10 mouse cellular contexts compared by ENCODE assay signal in genomic region chr12:30578019-30578418, GRCm38 (mm10). TPM values are rescaled to one million over a fixed set of nuclear protein-coding genes. Genes with fewer than 3 reads are reported as not detected.
DNase-seq lines count a peak whose midpoint lies in the region; ATAC-seq lines count a peak whose summit lies in the region.
"Had no signal": no experiment of that assay in that cellular context is flagged by ENCODE, and none has a peak within 500 bp of the region (broad histone marks: within the 10 kb centered on the region; RNA-seq: fewer than 3 reads in every experiment).

No protein-coding gene starts in this region.

- H3K9ac ChIP-seq in liver, embryonic 11.5 days (ENCODE audit: low read depth, low read length): no peak overlapping the region
- H3K9ac ChIP-seq in stomach, embryonic 14.5 days (replicated peaks; ENCODE audit: low read depth, low read length): no peak overlapping the region
- H3K9ac ChIP-seq: embryonic facial prominence, embryonic 13.5 days had no signal

- no peaks in the 10 kb centered on the region for H3K36me3 ChIP-seq in liver, embryonic 11.5 days (ENCODE audit: control insufficient read depth, insufficient read depth, low read length)
- H3K36me3 ChIP-seq in midbrain, embryonic 10.5 days: no peaks in the 10 kb centered on the region
- H3K36me3 ChIP-seq in stomach, embryonic 14.5 days (ENCODE audit: control insufficient read depth, insufficient read depth, low read length): no peaks in the 10 kb centered on the region
- H3K36me3 ChIP-seq: embryonic facial prominence, embryonic 13.5 days had no signal

- DNase-seq in liver: peak; percentile 51
- no peak for DNase-seq in liver, embryonic 11.5 days (ENCODE audit: low spot score)
- peak; percentile 78 for DNase-seq in ZHBTc4 (ENCODE audit: low read depth, low spot score)
- peak; percentile 62 for DNase-seq in embryo, embryonic 11.5 days (ENCODE audit: low read depth, low spot score)
- peak; percentile 80 for DNase-seq in heart, postnatal 4 days
- DNase-seq in layer of hippocampus, postnatal 14 days (ENCODE audit: low spot score in 2 of 2): peak; percentile 54 to 89
- DNase-seq in midbrain, embryonic 10.5 days (ENCODE audit: low spot score): peak; percentile 51

- H3K4me3 ChIP-seq in liver, embryonic 11.5 days (ENCODE audit: low read depth, low read length): no peak overlapping the region
- no peak overlapping the region for H3K4me3 ChIP-seq in midbrain, embryonic 10.5 days
- H3K4me3 ChIP-seq in stomach, embryonic 14.5 days (ENCODE audit: low read depth, low read length): no peak overlapping the region
- H3K4me3 ChIP-seq: embryonic facial prominence, embryonic 13.5 days; myocyte had no signal

- WGBS in liver, embryonic 11.5 days: 17% methylated on average over 5 of the region's 5 CpGs
- 17% methylated on average over 5 of the region's 5 CpGs for WGBS in midbrain, embryonic 10.5 days
- WGBS in stomach, embryonic 14.5 days: 15% methylated on average over 5 of the region's 5 CpGs

- H3K27ac ChIP-seq in liver, embryonic 11.5 days (ENCODE audit: low read depth, low read length): no peak overlapping the region
- no peak overlapping the region for H3K27ac ChIP-seq in midbrain, embryonic 10.5 days (replicated peaks)
- H3K27ac ChIP-seq in stomach, embryonic 14.5 days (ENCODE audit: low read length): no peak overlapping the region
- H3K27ac ChIP-seq: embryonic facial prominence, embryonic 13.5 days had no signal

- no peaks in the 10 kb centered on the region for H3K9me3 ChIP-seq in liver, embryonic 11.5 days (ENCODE audit: control insufficient read depth, low read length)
- no peaks in the 10 kb centered on the region for H3K9me3 ChIP-seq in midbrain, embryonic 10.5 days (replicated peaks)
- H3K9me3 ChIP-seq in stomach, embryonic 14.5 days (ENCODE audit: control insufficient read depth, low read depth, low read length): no peaks in the 10 kb centered on the region
- H3K9me3 ChIP-seq: embryonic facial prominence, embryonic 13.5 days had no signal

- H3K27me3 ChIP-seq in liver, embryonic 11.5 days (replicated peaks; ENCODE audit: control insufficient read depth, insufficient read depth, low read length): no peaks in the 10 kb centered on the region
- H3K27me3 ChIP-seq in midbrain, embryonic 10.5 days (ENCODE audit: low read depth, poor library complexity, severe bottlenecking): no peaks in the 10 kb centered on the region
- H3K27me3 ChIP-seq in stomach, embryonic 14.5 days (ENCODE audit: control insufficient read depth, insufficient read depth, low read length): no peaks in the 10 kb centered on the region
- H3K27me3 ChIP-seq: embryonic facial prominence, embryonic 13.5 days had no signal

- no peak overlapping the region for H3K4me2 ChIP-seq in liver, embryonic 11.5 days
- no peak overlapping the region for H3K4me2 ChIP-seq in stomach, embryonic 14.5 days (replicated peaks; ENCODE audit: low read depth, low read length)
- H3K4me2 ChIP-seq: embryonic facial prominence, embryonic 13.5 days had no signal

- H3K4me1 ChIP-seq in liver, embryonic 11.5 days (replicated peaks; ENCODE audit: control insufficient read depth, insufficient read depth, low read length): no peaks in the 10 kb centered on the region
- no peaks in the 10 kb centered on the region for H3K4me1 ChIP-seq in midbrain, embryonic 10.5 days
- H3K4me1 ChIP-seq in stomach, embryonic 14.5 days (ENCODE audit: control insufficient read depth, insufficient read depth, low read length): no peaks in the 10 kb centered on the region
- H3K4me1 ChIP-seq: embryonic facial prominence, embryonic 13.5 days had no signal

- ATAC-seq in liver, embryonic 11.5 days (replicated peaks; ENCODE audit: low FRiP score): no peak
- peak; percentile 63; the same call in 1 of the 2 replicates for ATAC-seq in stomach, embryonic 14.5 days (ENCODE audit: insufficient number of reproducible peaks, insufficient read depth, low FRiP score, low read depth)

RNA-seq across cellular contexts. Expression of gene Tmem18, which starts 6.2 kb away (rescaled TPM):
- 16.2 and 20.7 TPM in 2 replicates for polyA plus RNA-seq in liver, embryonic 11.5 days (2014; fragmentation: Nextera tagmentation; extraction: Ambion mirVana)
- 10 to 100 TPM; 11.2 to 11.9 TPM for total RNA-seq in heart, postnatal 4 days (2021)
- total RNA-seq in layer of hippocampus, postnatal 14 days (2021): 10 to 100 TPM; 46.0 to 51.8 TPM
- 29.8 and 30.0 TPM in 2 replicates for polyA plus RNA-seq in midbrain, embryonic 10.5 days (2016; fragmentation: Nextera tagmentation; extraction: Ambion mirVana)
- polyA plus RNA-seq in stomach, embryonic 14.5 days (2014; fragmentation: Nextera tagmentation; extraction: Ambion mirVana): 24.5 and 27.4 TPM in 2 replicates
